Mouse (Mus musculus) limb, embryonic 14.5 days (tissue): ENCODE results near the gene Oaf. TPM values are rescaled to one million over a fixed set of nuclear protein-coding genes. Genes with fewer than 3 reads are reported as not detected.

ENCODE experiments used
- ATAC-seq: fragments of 200-750 bp; cut with Nextera tagmentation; 2 replicates; pipeline ENCODE4 v1.8.0; 2017; ENCODE audit warnings: low read depth, moderate number of reproducible peaks, moderate TSS enrichment; ENCODE audit not compliant: low FRiP score
- DNase-seq: peaks from one replicate; pipeline ENCODE4 v3.0.0-alpha.2; 2015; ENCODE audit warnings: low spot score
- H3K27ac ChIP-seq: fragments of 300-500 bp; sonication (generic); replicated peaks from 2 replicates; pipeline ENCODE4 v1.5.1; 2014; ENCODE audit warnings: low read depth, mild to moderate bottlenecking, low read length, moderate library complexity, mixed read lengths
- H3K27me3 ChIP-seq: fragments of 300-500 bp; sonication (generic); 2 replicates; pipeline ENCODE4 v1.6.1; 2014; ENCODE audit warnings: low read length, mixed read lengths; ENCODE audit not compliant: control insufficient read depth, insufficient read depth
- H3K36me3 ChIP-seq: fragments of 300-500 bp; sonication (generic); 2 replicates; pipeline ENCODE4 v1.6.1; 2014; ENCODE audit warnings: mild to moderate bottlenecking, low read length, moderate library complexity, mixed read lengths; ENCODE audit not compliant: control insufficient read depth, insufficient read depth
- H3K4me1 ChIP-seq: fragments of 300-500 bp; sonication (generic); 2 replicates; pipeline ENCODE4 v1.6.1; 2014; ENCODE audit warnings: antibody characterized with exemption, low read length, mixed read lengths; ENCODE audit not compliant: control insufficient read depth, insufficient read depth
- H3K4me2 ChIP-seq: fragments of 300-500 bp; sonication (generic); replicated peaks from 2 replicates; pipeline ENCODE4 v1.6.1; 2014; ENCODE audit warnings: low read depth, mild to moderate bottlenecking, low read length, moderate library complexity; ENCODE audit not compliant: severe bottlenecking
- H3K4me3 ChIP-seq: fragments of 300-500 bp; sonication (generic); replicated peaks from 2 replicates; pipeline ENCODE4 v1.5.1; 2014; ENCODE audit warnings: low read length
- H3K9ac ChIP-seq: fragments of 300-500 bp; sonication (generic); 2 replicates; pipeline ENCODE4 v1.6.1; 2014; ENCODE audit warnings: mild to moderate bottlenecking, low read depth, low read length, moderate library complexity; ENCODE audit not compliant: severe bottlenecking
- H3K9me3 ChIP-seq: fragments of 300-500 bp; sonication (generic); 2 replicates; pipeline ENCODE4 v1.6.1; 2016; ENCODE audit warnings: low read length; ENCODE audit not compliant: control insufficient read depth
- POLR2A ChIP-seq: fragments of 200-500 bp; IDR thresholded peaks from 2 replicates; pipeline ENCODE4 v1.8.0; 2012; ENCODE audit warnings: inconsistent platforms, mild to moderate bottlenecking, moderate library complexity, borderline replicate concordance; ENCODE audit not compliant: insufficient read depth, insufficient read length; ENCODE audit errors: extremely low read depth
- WGBS: fragments of 180-500 bp; shearing (Covaris S2); extraction: QIAGEN DNeasy Blood & Tissue Kit; methylation state at CpG from one replicate; pipeline ENCODE4 v1.1.7; 2014; 5-methylcytosine and 5-hydroxymethylcytosine counted together
- polyA plus RNA-seq, 2 experiments: library from polyadenylated mRNA; depleted of rRNA in 1 of 2; stranded (reverse) in 1 of 2; unstranded in 1 of 2; fragments of >200 nt; fragmentation: Nextera tagmentation in 1 of 2; extraction: Ambion mirVana in 1 of 2; gene quantifications; 2 replicates each; pipeline versions ENCODE4 v1.2.1 to v1.2.3; 2012 to 2014

The Oaf gene
- polyA plus RNA-seq, 2 experiments = 145 to 154 TPM

DNA sequence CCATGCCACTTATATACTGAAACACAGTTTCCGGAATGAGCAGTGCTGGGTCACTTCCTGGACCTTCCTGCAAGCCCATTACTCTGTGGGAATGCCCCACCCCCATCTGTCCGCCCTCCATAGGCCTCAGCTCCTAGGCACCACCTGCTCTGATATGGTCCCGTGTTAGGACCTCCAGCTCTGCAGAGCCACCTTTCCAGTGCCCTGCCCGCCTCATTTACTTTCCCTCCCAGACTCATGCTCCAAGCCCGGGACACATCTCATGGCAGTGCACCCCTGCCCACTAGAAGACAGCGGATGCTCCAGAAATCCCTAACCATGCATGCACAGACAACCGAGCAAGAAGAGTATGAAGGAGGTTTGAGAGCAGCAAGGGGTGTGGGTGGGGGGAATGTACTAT lies 9.7 kb downstream of the Oaf start:
- no peak overlapping the region for H3K4me2 ChIP-seq
- no peaks in the 10 kb centered on the region for H3K27me3 ChIP-seq
- WGBS = 79% methylated on average over 7 of the region's 7 CpGs
- peaks cover 56% of the 10 kb centered on the region for H3K36me3 ChIP-seq
- no peak overlapping the region for H3K4me3 ChIP-seq
- no peak for TF ChIP-seq POLR2A
- DNase-seq (no peak), ATAC-seq (no peak)
- H3K9ac ChIP-seq = no peak overlapping the region
- H3K9me3 ChIP-seq = no peaks in the 10 kb centered on the region
- no peak overlapping the region for H3K27ac ChIP-seq
- peaks cover 45% of the 10 kb centered on the region for H3K4me1 ChIP-seq

DNA sequence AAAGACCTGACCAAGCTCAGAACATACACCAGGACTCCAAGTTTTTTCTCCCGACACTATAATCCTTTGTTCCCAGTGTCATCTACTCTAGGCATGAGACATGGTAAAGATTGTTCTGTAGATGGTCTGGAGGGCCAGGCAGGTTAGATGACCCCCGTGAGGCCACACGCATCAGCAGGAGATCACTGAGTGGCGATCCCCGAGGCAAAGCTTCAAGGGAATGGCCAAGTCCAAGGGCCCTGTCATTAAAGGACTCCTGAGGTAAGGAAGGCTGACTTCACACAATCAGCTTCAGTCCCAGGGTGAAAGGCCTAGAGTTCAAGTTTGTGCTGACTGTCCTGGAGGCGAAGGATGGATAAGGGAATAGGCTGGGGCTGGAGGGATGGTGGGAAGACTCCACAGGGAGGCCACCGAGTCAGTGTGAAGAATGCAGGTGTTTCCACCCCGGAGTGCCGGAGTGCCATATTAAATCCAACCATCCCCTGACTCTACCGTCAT lies 10.3 kb downstream of the Oaf start:
- no peak for TF ChIP-seq POLR2A
- no peaks in the 10 kb centered on the region for H3K9me3 ChIP-seq
- H3K36me3 ChIP-seq = peaks cover 54% of the 10 kb centered on the region
- ATAC-seq = no peak
- no peak overlapping the region for H3K4me2 ChIP-seq
- peaks cover 48% of the 10 kb centered on the region for H3K4me1 ChIP-seq
- no peak overlapping the region for H3K27ac ChIP-seq
- WGBS = 91% methylated on average over 10 of the region's 10 CpGs
- no peak overlapping the region for H3K9ac ChIP-seq
- no peak for DNase-seq
- no peaks in the 10 kb centered on the region for H3K27me3 ChIP-seq
- no peak overlapping the region for H3K4me3 ChIP-seq

- peaks cover 48% of the 10 kb centered on the region for H3K4me1 ChIP-seq
- ATAC-seq = no peak
- WGBS = 82% methylated on average over 2 of the region's 2 CpGs
- H3K4me2 ChIP-seq = no peak overlapping the region
- no peak for TF ChIP-seq POLR2A
- H3K27me3 ChIP-seq = no peaks in the 10 kb centered on the region
- no peaks in the 10 kb centered on the region for H3K9me3 ChIP-seq
- H3K9ac ChIP-seq = no peak overlapping the region
- no peak overlapping the region for H3K4me3 ChIP-seq
- DNase-seq = no peak
- no peak overlapping the region for H3K27ac ChIP-seq
- H3K36me3 ChIP-seq = peaks cover 56% of the 10 kb centered on the region
Measured at GRCm38 (mm10) chr9:43228745-43229144, 11.0 kb downstream of the Oaf start.

GRCm38 (mm10) chr9:43227626-43228025 lies 12.1 kb downstream of the Oaf start:
- Histone ChIP-seq H3K36me3 (peaks cover 59% of the 10 kb centered on the region), H3K9me3 (no peaks in the 10 kb centered on the region), H3K4me3 (no peak overlapping the region), H3K27ac (no peak overlapping the region), H3K4me1 (peaks cover 37% of the 10 kb centered on the region; the same call in 1 of the 2 replicates), H3K4me2 (no peak overlapping the region), H3K9ac (no peak overlapping the region), H3K27me3 (no peaks in the 10 kb centered on the region)
- WGBS = 91% methylated on average over 8 of the region's 8 CpGs
- TF ChIP-seq POLR2A = no peak
- no peak for DNase-seq
- ATAC-seq = no peak

- H3K36me3 ChIP-seq = peaks cover 65% of the 10 kb centered on the region
- 63% methylated on average over 9 of the region's 9 CpGs for WGBS
- H3K4me2 ChIP-seq = no peak overlapping the region
- no peaks in the 10 kb centered on the region for H3K27me3 ChIP-seq
- ATAC-seq (no peak), DNase-seq (no peak)
- no peak overlapping the region for H3K4me3 ChIP-seq
- H3K9me3 ChIP-seq = no peaks in the 10 kb centered on the region
- no peak overlapping the region for H3K9ac ChIP-seq
- H3K4me1 ChIP-seq = peaks cover 29% of the 10 kb centered on the region; the same call in 1 of the 2 replicates
- no peak for TF ChIP-seq POLR2A
- no peak overlapping the region for H3K27ac ChIP-seq
Measured at GRCm38 (mm10) chr9:43226573-43227160, 13.0 kb downstream of the Oaf start.
